Comparison of ENCODE assay signal across 15 mouse cellular contexts in the genomic region with DNA sequence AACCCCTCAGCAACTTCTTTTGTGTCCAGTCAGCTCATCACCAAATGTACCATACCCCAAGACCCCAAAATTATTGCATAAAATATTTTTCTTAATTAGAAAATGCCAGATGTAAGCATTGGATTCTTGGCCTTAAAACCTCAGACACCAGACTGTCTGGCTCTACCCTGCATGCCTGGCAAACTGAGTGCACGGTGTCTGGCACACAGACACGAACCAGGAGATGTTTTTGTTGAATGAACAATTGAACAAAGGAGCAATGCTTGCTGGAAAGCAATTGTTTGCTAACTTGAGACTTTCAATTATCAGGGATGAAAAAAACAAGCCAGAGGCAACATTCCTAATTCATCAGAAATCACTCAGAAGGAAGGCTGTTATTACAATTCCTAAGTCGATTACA.
"Had no signal": no experiment of that assay in that cellular context is flagged by ENCODE, and none has a peak within 500 bp of the region (broad histone marks: within the 10 kb centered on the region; RNA-seq: fewer than 3 reads in every experiment).

No protein-coding gene starts in this region.

- DNase-seq: kidney, adult 2 months; kidney, postnatal 14 days; retina, postnatal 1 day; right cerebral cortex, postnatal 14 days; thymus, adult 2 months; thymus, postnatal 25 days had no signal

- H3K36me3 ChIP-seq: kidney, embryonic 15.5 days; limb, embryonic 15.5 days; liver, embryonic 12.5 days; midbrain, embryonic 12.5 days; neural tube, embryonic 13.5 days; stomach, embryonic 15.5 days had no signal

- H3K27ac ChIP-seq: kidney, embryonic 15.5 days; left cerebral cortex, adult 2 months; limb, embryonic 15.5 days; liver, embryonic 12.5 days; midbrain, embryonic 12.5 days; neural tube, embryonic 13.5 days; stomach, embryonic 15.5 days had no signal

- H3K4me1 ChIP-seq: liver, embryonic 12.5 days; midbrain, embryonic 12.5 days; stomach, embryonic 15.5 days had no signal

- H3K27me3 ChIP-seq: kidney, embryonic 15.5 days; limb, embryonic 15.5 days; liver, embryonic 12.5 days; midbrain, embryonic 12.5 days; neural tube, embryonic 13.5 days; stomach, embryonic 15.5 days had no signal

- ATAC-seq: liver, embryonic 12.5 days; lung, postnatal 0 days; midbrain, embryonic 16.5 days had no signal

- H3K4me3 ChIP-seq: kidney, embryonic 15.5 days; left cerebral cortex, adult 2 months; limb, embryonic 15.5 days; liver, embryonic 12.5 days; midbrain, embryonic 12.5 days; neural tube, embryonic 13.5 days; stomach, embryonic 15.5 days had no signal

- H3K4me2 ChIP-seq: kidney, embryonic 15.5 days; limb, embryonic 15.5 days; liver, embryonic 12.5 days; midbrain, embryonic 12.5 days; neural tube, embryonic 13.5 days; stomach, embryonic 15.5 days had no signal

- H3K9ac ChIP-seq: kidney, embryonic 15.5 days; limb, embryonic 15.5 days; liver, embryonic 12.5 days; midbrain, embryonic 12.5 days; neural tube, embryonic 13.5 days; stomach, embryonic 15.5 days had no signal

- H3K9me3 ChIP-seq: kidney, embryonic 15.5 days; limb, embryonic 15.5 days; liver, embryonic 12.5 days; midbrain, embryonic 12.5 days; neural tube, embryonic 13.5 days; stomach, embryonic 15.5 days had no signal
